Mouse (Mus musculus): ENCODE results near the gene Scimp. TPM values are rescaled to one million over a fixed set of nuclear protein-coding genes. Genes with fewer than 3 reads are reported as not detected.
"Not testable (repeated sequence)": the region's sequence is repeated elsewhere in the genome, so short reads cannot be mapped to it uniquely, and the experiment has no call there.

Scimp gene
- polyA plus RNA-seq, 1 experiment from 2014 or later = 1.0 TPM

DNA sequence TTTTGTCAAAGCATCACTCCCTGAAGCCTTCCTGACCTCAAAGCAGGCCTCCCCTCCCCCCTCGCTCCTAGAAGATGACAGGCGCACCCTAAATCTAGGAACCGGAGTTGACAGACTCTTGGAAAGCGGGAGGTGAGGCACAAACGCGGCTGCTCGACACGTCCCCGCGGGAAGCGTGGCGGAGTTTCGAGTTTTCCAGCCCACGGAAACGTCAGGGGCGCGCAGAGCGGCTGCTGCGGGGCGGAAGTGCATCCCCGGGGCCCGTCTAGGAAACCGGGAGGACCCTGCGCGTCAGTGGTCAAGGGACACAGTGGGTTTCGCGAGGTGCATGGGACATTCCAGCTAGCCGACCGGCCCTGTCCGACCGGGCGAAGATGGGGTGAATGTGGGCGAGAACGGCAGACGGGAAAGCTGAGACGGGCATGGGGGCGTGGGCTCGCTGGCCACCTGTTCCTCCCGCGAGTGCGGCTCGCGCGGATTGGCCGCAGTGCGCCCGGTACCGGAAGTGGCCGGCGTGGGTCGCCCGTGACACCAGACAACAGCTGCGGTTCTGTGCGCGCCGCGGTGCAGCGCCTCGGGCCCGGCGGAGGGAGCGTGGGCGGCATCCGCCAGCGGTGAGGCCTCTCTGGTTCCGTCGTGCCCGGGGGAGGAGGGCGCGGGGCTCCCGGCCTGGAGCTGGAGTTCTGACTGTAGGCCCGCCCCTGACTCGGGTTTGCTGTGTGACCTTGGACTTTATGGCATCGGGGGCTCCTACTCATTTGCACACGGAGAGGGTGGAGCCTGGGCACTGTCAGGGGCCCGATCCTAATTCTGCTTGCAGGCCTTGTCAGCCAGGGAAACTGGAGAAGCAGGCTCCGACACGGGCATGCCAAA lies 48.2 kb downstream of the Scimp start, which contains the start of gene Zfp3:
Gene Zfp3 (plus strand): TSS at position 274 of the 873 bp plus-strand sequence.
- Histone ChIP-seq H3K9me3 (replicated peaks; ENCODE audit: control insufficient read depth, low read length) (no peaks in the 10 kb centered on the region), H3K4me3 (ENCODE audit: low read depth, low read length) (peak within 1 kb of the TSS; percentile 74), H3K27me3 (ENCODE audit: control insufficient read depth, insufficient read depth, low read depth, low read length) (no peaks in the 10 kb centered on the region), H3K9ac (ENCODE audit: low read depth, low read length) (peak within 1 kb of the TSS; percentile 79), H3K4me1 (ENCODE audit: control insufficient read depth, low read depth, low read length) (peaks cover 7% of the 10 kb centered on the region), H3K27ac (ENCODE audit: low read length) (peak within 1 kb of the TSS; percentile 80), H3K36me3 (ENCODE audit: control insufficient read depth, insufficient read depth) (no peaks in the 10 kb centered on the region; the same call in 1 of the 2 replicates), H3K4me2 (ENCODE audit: low read depth, low read length) (peak within 1 kb of the TSS; percentile 91)
- ATAC-seq (ENCODE audit: low read depth) = peak; percentile 84
- under 1% methylated on average over 78 of the region's 78 CpGs for WGBS (ENCODE audit: insufficient replicate concordance)

DNA sequence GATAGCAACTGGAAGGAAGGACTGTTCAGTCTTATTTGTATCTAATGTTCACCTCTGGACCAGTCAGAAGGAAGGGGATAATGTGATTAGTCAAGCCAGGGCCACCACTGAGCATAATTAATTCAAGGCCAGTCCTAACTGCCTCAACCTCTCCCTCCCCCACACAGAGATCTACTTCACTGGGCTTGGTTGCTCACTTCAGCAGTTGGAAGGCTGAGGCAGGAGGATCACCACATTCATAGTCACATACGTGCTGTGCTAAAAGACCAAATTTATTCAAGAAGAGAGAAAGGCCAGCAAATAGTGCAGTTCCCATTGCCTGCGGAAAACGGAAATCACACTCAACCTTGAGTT lies 48.8 kb downstream of the Scimp start:
- WGBS (ENCODE audit: insufficient replicate concordance) = 28% methylated on average over 3 of the region's 3 CpGs
- no peaks in the 10 kb centered on the region for H3K27me3 ChIP-seq (ENCODE audit: control insufficient read depth, insufficient read depth, low read depth, low read length)
- H3K4me1 ChIP-seq (ENCODE audit: control insufficient read depth, low read depth, low read length) = peaks cover 7% of the 10 kb centered on the region
- ATAC-seq (ENCODE audit: low read depth) = no peak
- H3K36me3 ChIP-seq (ENCODE audit: control insufficient read depth, insufficient read depth) = no peaks in the 10 kb centered on the region; the same call in 1 of the 2 replicates
- H3K27ac ChIP-seq (ENCODE audit: low read length) = peak overlapping the region; percentile 80
- H3K4me3 ChIP-seq (ENCODE audit: low read depth, low read length) = peak overlapping the region; percentile 74
- peak overlapping the region; percentile 91 for H3K4me2 ChIP-seq (ENCODE audit: low read depth, low read length)
- peak overlapping the region; percentile 79 for H3K9ac ChIP-seq (ENCODE audit: low read depth, low read length)
- H3K9me3 ChIP-seq (replicated peaks; ENCODE audit: control insufficient read depth, low read length) = no peaks in the 10 kb centered on the region

DNA sequence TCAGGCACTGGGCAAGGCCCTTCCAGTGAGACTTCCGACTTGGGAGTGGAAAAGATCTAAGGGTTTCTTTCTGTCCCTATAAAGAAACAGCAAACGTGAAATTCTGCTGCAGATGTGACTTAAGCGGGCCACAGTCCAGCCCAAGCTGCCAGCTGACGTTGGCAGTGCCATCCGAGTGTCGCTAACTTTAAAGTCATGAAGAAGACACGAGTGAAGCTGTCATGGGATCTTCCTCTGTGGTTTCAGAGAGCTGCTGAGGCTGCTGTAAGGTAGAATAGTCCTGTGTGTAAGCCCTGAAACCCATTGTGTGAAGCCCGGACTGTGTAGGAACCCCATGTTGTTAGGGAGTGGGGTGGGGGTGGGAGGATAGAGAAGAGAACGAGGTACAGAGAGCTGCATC lies 49.7 kb downstream of the Scimp start:
- no peak for ATAC-seq (ENCODE audit: low read depth)
- Histone ChIP-seq H3K9me3 (replicated peaks; ENCODE audit: control insufficient read depth, low read length) (no peaks in the 10 kb centered on the region), H3K36me3 (ENCODE audit: control insufficient read depth, insufficient read depth) (no peaks in the 10 kb centered on the region; the same call in 1 of the 2 replicates), H3K4me3 (ENCODE audit: low read depth, low read length) (no peak overlapping the region), H3K4me1 (ENCODE audit: control insufficient read depth, low read depth, low read length) (peaks cover 7% of the 10 kb centered on the region), H3K27me3 (ENCODE audit: control insufficient read depth, insufficient read depth, low read depth, low read length) (no peaks in the 10 kb centered on the region), H3K27ac (ENCODE audit: low read length) (no peak overlapping the region), H3K9ac (ENCODE audit: low read depth, low read length) (no peak overlapping the region), H3K4me2 (ENCODE audit: low read depth, low read length) (no peak overlapping the region)
- 66% methylated on average over 9 of the region's 9 CpGs for WGBS (ENCODE audit: insufficient replicate concordance)

DNA sequence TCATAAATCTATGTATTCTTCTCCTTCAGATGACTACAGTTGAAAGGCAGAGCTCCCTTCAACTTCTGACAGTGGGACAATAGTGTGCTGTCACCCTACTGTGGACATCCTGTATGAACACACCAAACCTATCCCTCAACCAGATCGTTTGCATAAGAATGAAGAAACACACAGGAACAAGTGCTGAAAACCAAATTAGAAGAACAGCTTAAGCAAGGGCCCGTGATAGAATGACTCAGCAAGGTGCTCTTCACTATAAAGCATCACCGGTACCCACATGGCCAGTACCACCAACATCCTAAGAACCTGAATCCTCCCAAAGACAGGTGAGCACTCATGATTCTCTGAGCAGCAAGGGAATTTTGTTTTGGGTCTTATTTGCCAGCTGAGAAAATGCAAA lies 51.9 kb downstream of the Scimp start:
- not testable (repeated sequence) for H3K27ac ChIP-seq (ENCODE audit: low read length); H3K9ac ChIP-seq (ENCODE audit: low read depth, low read length); H3K36me3 ChIP-seq (ENCODE audit: control insufficient read depth, insufficient read depth); H3K4me3 ChIP-seq (ENCODE audit: low read depth, low read length); H3K4me2 ChIP-seq (ENCODE audit: low read depth, low read length); ATAC-seq (ENCODE audit: low read depth); H3K9me3 ChIP-seq (replicated peaks; ENCODE audit: control insufficient read depth, low read length); H3K4me1 ChIP-seq (ENCODE audit: control insufficient read depth, low read depth, low read length); H3K27me3 ChIP-seq (ENCODE audit: control insufficient read depth, insufficient read depth, low read depth, low read length)
- 54% methylated on average over 3 of the region's 3 CpGs for WGBS (ENCODE audit: insufficient replicate concordance)

DNA sequence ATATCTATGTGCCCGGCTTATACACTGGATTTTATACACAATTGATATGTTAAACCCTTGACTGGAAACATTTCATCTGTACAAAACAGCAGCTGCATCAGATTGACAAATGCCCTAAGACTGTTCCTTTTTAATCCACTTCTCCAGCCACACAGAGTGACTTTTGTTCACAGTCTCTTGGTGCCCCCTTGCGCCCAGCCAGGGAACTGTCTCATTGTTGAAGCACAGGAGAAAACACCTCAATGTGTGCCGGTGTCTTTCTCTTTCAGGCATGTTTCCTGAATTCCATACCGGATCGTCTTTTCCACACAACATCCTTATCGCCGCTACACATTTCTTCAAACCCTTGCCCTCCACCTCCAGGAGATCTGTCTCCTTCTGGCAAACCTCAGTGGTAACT lies 56.7 kb downstream of the Scimp start:
- WGBS (ENCODE audit: insufficient replicate concordance) = 5% methylated on average over 7 of the region's 7 CpGs
- Histone ChIP-seq H3K9me3 (replicated peaks; ENCODE audit: control insufficient read depth, low read length) (no peaks in the 10 kb centered on the region), H3K4me2 (ENCODE audit: low read depth, low read length) (no peak overlapping the region), H3K4me1 (ENCODE audit: control insufficient read depth, low read depth, low read length) (peaks cover 4% of the 10 kb centered on the region), H3K36me3 (ENCODE audit: control insufficient read depth, insufficient read depth) (no peaks in the 10 kb centered on the region), H3K27ac (ENCODE audit: low read length) (no peak overlapping the region), H3K27me3 (ENCODE audit: control insufficient read depth, insufficient read depth, low read depth, low read length) (no peaks in the 10 kb centered on the region; the same call in 1 of the 2 replicates), H3K4me3 (ENCODE audit: low read depth, low read length) (no peak overlapping the region), H3K9ac (ENCODE audit: low read depth, low read length) (no peak overlapping the region)
- ATAC-seq (ENCODE audit: low read depth) = no peak

DNA sequence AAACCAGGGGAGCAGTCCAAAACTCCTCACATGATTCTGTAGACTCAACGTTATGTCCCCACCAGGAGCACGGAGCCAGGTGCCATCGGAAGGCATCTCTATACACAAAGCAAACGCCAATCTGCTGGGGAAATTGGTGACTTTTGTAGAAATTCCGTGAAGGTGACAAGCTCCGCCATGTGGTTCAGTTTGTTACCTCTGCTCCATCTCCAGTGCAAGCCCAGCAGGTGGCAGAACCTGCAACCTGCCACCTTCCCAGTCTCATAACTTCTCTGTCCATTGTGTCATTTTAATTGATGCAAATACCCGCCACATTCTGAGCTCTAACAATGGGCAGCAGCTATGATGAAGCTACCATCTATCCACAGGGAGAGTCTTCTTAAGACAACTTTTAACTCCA lies 57.4 kb downstream of the Scimp start:
- H3K27me3 ChIP-seq (ENCODE audit: control insufficient read depth, insufficient read depth, low read depth, low read length) = no peaks in the 10 kb centered on the region; the same call in 1 of the 2 replicates
- H3K4me3 ChIP-seq (ENCODE audit: low read depth, low read length) = no peak overlapping the region
- no peak overlapping the region for H3K27ac ChIP-seq (ENCODE audit: low read length)
- 58% methylated on average over 7 of the region's 7 CpGs for WGBS (ENCODE audit: insufficient replicate concordance)
- peaks cover 4% of the 10 kb centered on the region for H3K4me1 ChIP-seq (ENCODE audit: control insufficient read depth, low read depth, low read length)
- no peaks in the 10 kb centered on the region for H3K9me3 ChIP-seq (replicated peaks; ENCODE audit: control insufficient read depth, low read length)
- no peak overlapping the region for H3K4me2 ChIP-seq (ENCODE audit: low read depth, low read length)
- no peak overlapping the region for H3K9ac ChIP-seq (ENCODE audit: low read depth, low read length)
- no peak for ATAC-seq (ENCODE audit: low read depth)
- H3K36me3 ChIP-seq (ENCODE audit: control insufficient read depth, insufficient read depth) = no peaks in the 10 kb centered on the region

DNA sequence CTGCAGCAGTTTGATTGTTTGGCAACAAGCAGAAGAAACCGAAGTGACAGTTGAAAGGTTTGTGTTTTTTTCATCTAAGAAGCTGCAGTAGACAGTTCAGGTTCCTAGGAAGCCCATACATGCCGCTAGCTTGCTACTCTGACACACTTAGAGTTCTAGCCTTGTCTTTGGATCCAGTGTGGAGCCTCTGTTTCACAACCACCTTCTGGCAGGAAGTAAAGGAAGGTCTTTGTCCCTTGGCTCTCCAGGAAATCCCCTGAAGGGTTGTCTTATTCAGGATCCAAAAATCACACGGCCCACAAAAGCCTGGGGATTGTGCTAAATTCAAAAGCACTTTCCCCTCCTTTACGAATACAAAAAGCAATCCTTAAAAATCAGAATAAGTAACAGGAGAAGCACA lies 57.9 kb downstream of the Scimp start:
- no peaks in the 10 kb centered on the region for H3K36me3 ChIP-seq (ENCODE audit: control insufficient read depth, insufficient read depth)
- 56% methylated on average over 4 of the region's 4 CpGs for WGBS (ENCODE audit: insufficient replicate concordance)
- ATAC-seq (ENCODE audit: low read depth) = no peak
- no peaks in the 10 kb centered on the region; the same call in 1 of the 2 replicates for H3K27me3 ChIP-seq (ENCODE audit: control insufficient read depth, insufficient read depth, low read depth, low read length)
- H3K27ac ChIP-seq (ENCODE audit: low read length) = no peak overlapping the region
- H3K9ac ChIP-seq (ENCODE audit: low read depth, low read length) = no peak overlapping the region
- H3K4me2 ChIP-seq (ENCODE audit: low read depth, low read length) = no peak overlapping the region
- H3K9me3 ChIP-seq (replicated peaks; ENCODE audit: control insufficient read depth, low read length) = no peaks in the 10 kb centered on the region
- H3K4me1 ChIP-seq (ENCODE audit: control insufficient read depth, low read depth, low read length) = peaks cover 4% of the 10 kb centered on the region
- H3K4me3 ChIP-seq (ENCODE audit: low read depth, low read length) = no peak overlapping the region

DNA sequence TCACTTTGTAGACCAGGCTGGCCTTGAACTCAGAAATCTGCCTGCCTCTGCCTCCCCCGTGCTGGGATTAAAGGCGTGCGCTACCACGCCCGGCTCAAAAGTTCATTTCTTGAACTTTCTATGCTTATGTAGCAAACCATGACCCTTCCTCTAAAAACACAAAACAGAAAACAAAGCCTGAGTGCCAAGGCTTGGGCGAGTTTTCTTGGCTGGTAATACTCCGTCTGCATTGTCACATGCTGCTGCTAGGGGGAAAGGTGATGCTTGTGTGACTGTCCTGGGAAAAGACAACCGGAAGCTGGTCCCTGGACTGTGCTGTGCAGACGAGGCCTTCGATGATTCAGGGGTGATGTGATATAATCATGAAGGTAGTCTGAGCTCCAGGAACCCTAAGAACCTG lies 59.2 kb downstream of the Scimp start:
- Histone ChIP-seq H3K4me3 (ENCODE audit: low read depth, low read length) (no peak overlapping the region), H3K9me3 (replicated peaks; ENCODE audit: control insufficient read depth, low read length) (no peaks in the 10 kb centered on the region), H3K9ac (ENCODE audit: low read depth, low read length) (no peak overlapping the region), H3K27me3 (ENCODE audit: control insufficient read depth, insufficient read depth, low read depth, low read length) (no peaks in the 10 kb centered on the region; the same call in 1 of the 2 replicates), H3K4me2 (ENCODE audit: low read depth, low read length) (no peak overlapping the region), H3K27ac (ENCODE audit: low read length) (no peak overlapping the region), H3K4me1 (ENCODE audit: control insufficient read depth, low read depth, low read length) (peaks cover 4% of the 10 kb centered on the region), H3K36me3 (ENCODE audit: control insufficient read depth, insufficient read depth) (no peaks in the 10 kb centered on the region)
- 79% methylated on average over 10 of the region's 10 CpGs for WGBS (ENCODE audit: insufficient replicate concordance)
- no peak for ATAC-seq (ENCODE audit: low read depth)

DNA sequence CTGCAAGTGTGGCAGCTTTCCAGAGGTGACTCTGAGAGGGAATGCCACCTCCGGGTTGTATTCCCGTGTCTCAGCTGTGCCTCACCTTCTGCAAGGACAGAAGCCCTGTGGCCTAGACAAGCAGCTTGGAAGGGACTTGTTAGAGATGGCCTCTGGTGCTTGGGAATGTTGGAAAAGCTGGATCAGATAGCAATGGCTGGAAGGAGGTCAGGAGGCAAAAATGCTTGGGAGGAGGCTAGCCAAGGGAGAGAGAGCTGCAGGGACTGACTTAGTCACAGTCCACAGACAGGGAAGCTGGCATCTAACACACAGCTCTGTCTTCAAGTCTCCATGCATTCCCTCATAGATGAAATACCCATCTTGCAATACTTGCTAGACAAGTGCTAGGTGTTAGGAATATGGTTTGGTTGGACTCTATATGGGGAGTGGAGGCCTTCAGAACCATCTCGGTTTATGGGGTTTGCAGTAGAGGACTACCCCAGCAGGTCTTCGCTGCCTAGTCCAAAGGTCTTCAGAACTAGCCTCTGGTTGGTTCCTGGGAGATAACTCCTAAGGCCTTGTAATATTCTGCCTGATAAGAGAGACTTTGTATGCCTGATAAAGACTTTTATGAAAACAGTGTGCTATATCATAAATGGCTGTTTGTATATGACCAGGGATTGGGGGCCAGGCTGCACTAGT lies 59.9 kb downstream of the Scimp start:
- H3K27ac ChIP-seq (ENCODE audit: low read length) = no peak overlapping the region
- 44% methylated on average over 4 of the region's 4 CpGs for WGBS (ENCODE audit: insufficient replicate concordance)
- ATAC-seq (ENCODE audit: low read depth) = no peak
- no peak overlapping the region for H3K4me3 ChIP-seq (ENCODE audit: low read depth, low read length)
- no peak overlapping the region for H3K9ac ChIP-seq (ENCODE audit: low read depth, low read length)
- no peak overlapping the region for H3K4me2 ChIP-seq (ENCODE audit: low read depth, low read length)
- no peaks in the 10 kb centered on the region for H3K9me3 ChIP-seq (replicated peaks; ENCODE audit: control insufficient read depth, low read length)
- H3K4me1 ChIP-seq (ENCODE audit: control insufficient read depth, low read depth, low read length) = peaks cover 4% of the 10 kb centered on the region
- no peaks in the 10 kb centered on the region; the same call in 1 of the 2 replicates for H3K27me3 ChIP-seq (ENCODE audit: control insufficient read depth, insufficient read depth, low read depth, low read length)
- H3K36me3 ChIP-seq (ENCODE audit: control insufficient read depth, insufficient read depth) = no peaks in the 10 kb centered on the region
